Mouse (Mus musculus) MEL (cell line): ENCODE data around the gene Npl.

Experiments used
- CHD1 ChIP-seq: IDR thresholded peaks from 2 replicates; pipeline ENCODE4 v1.6.1; 2012; ENCODE audit warnings: low read depth, mild to moderate bottlenecking, inconsistent platforms, low read length, improper control_type of control experiment
- CHD2 ChIP-seq: IDR thresholded peaks from 2 replicates; pipeline ENCODE4 v1.6.1; 2011; ENCODE audit warnings: low read length, improper control_type of control experiment
- CTCF ChIP-seq, 3 experiments: IDR thresholded peaks in 2 of 3; conservative IDR thresholded peaks in 1 of 3; 2 replicates each; pipeline ENCODE4 v1.5.1; 2011 to 2012; ENCODE audit warnings: low read length in 3 of 3, low read depth in 2 of 3, mild to moderate bottlenecking in 2 of 3, improper control_type of control experiment in 1 of 3, inconsistent platforms in 1 of 3, mixed read lengths in 1 of 3, moderate library complexity in 1 of 3; ENCODE audit not compliant: control insufficient read depth in 1 of 3, insufficient read depth in 1 of 3, poor library complexity in 1 of 3, severe bottlenecking in 1 of 3
- EP300 ChIP-seq, 2 experiments: IDR thresholded peaks; 2 replicates each; pipeline ENCODE4 v1.6.1; 2011; ENCODE audit warnings: improper control_type of control experiment in 2 of 2, low read length in 2 of 2, low read depth in 1 of 2, mild to moderate bottlenecking in 1 of 2
- HCFC1 ChIP-seq: IDR thresholded peaks from 2 replicates; pipeline ENCODE4 v1.6.1; 2012; ENCODE audit warnings: low read depth, mild to moderate bottlenecking, inconsistent platforms, low read length, improper control_type of control experiment, moderate library complexity
- KAT2A ChIP-seq: conservative IDR thresholded peaks from 2 replicates; pipeline ENCODE4 v1.6.1; 2012; ENCODE audit warnings: low read depth, low read length, improper control_type of control experiment, inconsistent platforms
- MEF2A ChIP-seq: IDR thresholded peaks from 2 replicates; pipeline ENCODE4 v1.6.1; 2014; ENCODE audit warnings: low read depth, mild to moderate bottlenecking, inconsistent platforms, low read length, improper control_type of control experiment; ENCODE audit not compliant: poor library complexity, insufficient replicate concordance, severe bottlenecking; ENCODE audit errors: extremely low read depth
- TBP ChIP-seq: IDR thresholded peaks from 2 replicates; pipeline ENCODE4 v1.8.0; 2011; ENCODE audit warnings: low read depth, low read length, improper control_type of control experiment
- TCF12 ChIP-seq: IDR thresholded peaks from 2 replicates; pipeline ENCODE4 v1.6.1; 2014; ENCODE audit warnings: low read depth, mild to moderate bottlenecking, inconsistent platforms, low read length, improper control_type of control experiment, moderate library complexity

- TF ChIP-seq CTCF (IDR thresholded peaks at IDR 0.05 in 2 of 3, conservative IDR thresholded peaks at IDR 0.05 in 1 of 3; ENCODE audit: control insufficient read depth in 1 of 3, insufficient read depth in 1 of 3, low read depth in 2 of 3, low read length in 3 of 3, poor library complexity in 1 of 3, severe bottlenecking in 1 of 3) (no peak), TCF12 (no peak), CHD1 (no peak), HCFC1 (no peak), CHD2 (no peak), KAT2A (no peak), MEF2A (no peak), EP300 (IDR thresholded peaks at IDR 0.05; ENCODE audit: low read depth in 1 of 2, low read length in 2 of 2) (no peak), TBP (no peak)
These were observed 43.6 kb downstream of the Npl start for GRCm38 (mm10) chr1:153506266-153506665.
